Mouse (Mus musculus): ENCODE measurements at regions not wholly inside any gene's neighbourhood (a gene's known extent, or its start where the extent isn't known, plus 50 kb on each side); places are given as distances from the start of the nearest gene placed in this dataset.

GRCm38 (mm10) chr10:21724999-21725398 is 132.1 kb downstream of the 1700020N01Rik start:
- DNase-seq (ENCODE audit: low spot score in 2 of 2) = no peak

GRCm38 (mm10) chr10:21740256-21740655 is 141.7 kb upstream of the Sgk1 start:
- no peak for DNase-seq (ENCODE audit: low spot score in 2 of 2)

- DNase-seq (ENCODE audit: low spot score in 2 of 2) = no peak
These were observed 140.4 kb upstream of the Sgk1 start for GRCm38 (mm10) chr10:21741575-21741974.

GRCm38 (mm10) chr10:21741976-21742745 is 139.8 kb upstream of the Sgk1 start:
- DNase-seq (ENCODE audit: low spot score in 2 of 2) = no peak

GRCm38 (mm10) chr10:21743396-21743795 is 138.6 kb upstream of the Sgk1 start:
- no peak for DNase-seq (ENCODE audit: low spot score in 2 of 2)

- DNase-seq (ENCODE audit: low spot score in 2 of 2) = no peak
These were observed 137.5 kb upstream of the Sgk1 start for GRCm38 (mm10) chr10:21744341-21744955.

- no peak for DNase-seq (ENCODE audit: low spot score in 2 of 2)
These were observed 136.0 kb upstream of the Sgk1 start for GRCm38 (mm10) chr10:21745940-21746487.

- no peak for DNase-seq (ENCODE audit: low spot score in 2 of 2)
These were observed 135.3 kb upstream of the Sgk1 start for GRCm38 (mm10) chr10:21746713-21747112.

- no peak for DNase-seq (ENCODE audit: low spot score in 2 of 2)
These were observed 130.7 kb upstream of the Sgk1 start for GRCm38 (mm10) chr10:21751326-21751725.

- no peak for DNase-seq (ENCODE audit: low spot score in 2 of 2)
These were observed 129.6 kb upstream of the Sgk1 start for GRCm38 (mm10) chr10:21752392-21752791.

- no peak for DNase-seq (ENCODE audit: low spot score in 2 of 2)
These were observed 127.0 kb upstream of the Sgk1 start for GRCm38 (mm10) chr10:21754763-21755548.

- no peak for DNase-seq (ENCODE audit: low spot score in 2 of 2)
These were observed 126.3 kb upstream of the Sgk1 start for GRCm38 (mm10) chr10:21755717-21756116.

GRCm38 (mm10) chr10:21756811-21757210 is 125.2 kb upstream of the Sgk1 start:
- DNase-seq (ENCODE audit: low spot score in 2 of 2) = no peak

GRCm38 (mm10) chr10:21758122-21758521 is 123.9 kb upstream of the Sgk1 start:
- no peak for DNase-seq (ENCODE audit: low spot score in 2 of 2)

- DNase-seq (ENCODE audit: low spot score in 2 of 2) = no peak
These were observed 119.5 kb upstream of the Sgk1 start for GRCm38 (mm10) chr10:21762516-21762915.

- DNase-seq (ENCODE audit: low spot score in 2 of 2) = no peak
These were observed 118.7 kb upstream of the Sgk1 start for GRCm38 (mm10) chr10:21763017-21763964.

- no peak for DNase-seq (ENCODE audit: low spot score in 2 of 2)
These were observed 117.9 kb upstream of the Sgk1 start for GRCm38 (mm10) chr10:21764090-21764489.

GRCm38 (mm10) chr10:21764891-21765290 is 117.1 kb upstream of the Sgk1 start:
- no peak for DNase-seq (ENCODE audit: low spot score in 2 of 2)

GRCm38 (mm10) chr10:21773548-21773947 is 108.4 kb upstream of the Sgk1 start:
- DNase-seq (ENCODE audit: low spot score in 2 of 2) = no peak

- no peak for DNase-seq (ENCODE audit: low spot score in 2 of 2)
These were observed 106.5 kb upstream of the Sgk1 start for GRCm38 (mm10) chr10:21775441-21775840.
